Mouse (Mus musculus): Measurements from ENCODE around the gene Aipl1.

Gene Aipl1

DNA sequence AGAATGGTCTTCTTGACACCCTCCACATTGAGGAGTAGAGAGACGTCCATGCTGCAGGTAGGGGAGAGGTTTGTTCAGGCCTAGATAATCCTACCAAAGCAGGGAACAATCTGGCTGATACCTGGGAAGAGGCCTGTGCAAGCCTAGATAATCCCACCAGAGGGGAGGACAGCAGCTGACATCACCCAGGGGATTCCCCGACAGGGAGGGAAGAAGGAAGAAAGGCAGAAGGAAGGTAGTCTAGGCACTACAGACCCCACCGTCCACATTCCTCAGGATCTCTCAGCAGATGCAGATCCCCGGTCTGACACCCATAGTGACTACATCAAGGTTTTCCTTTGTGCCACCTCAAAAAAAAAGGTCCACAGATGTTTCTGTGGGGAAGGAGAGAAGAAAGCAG is at the start of gene Aipl1:
Aipl1 (minus strand) TSS at position 101 of the 400 bp plus-strand sequence.
- DNase-seq (ENCODE audit: low read depth, low spot score), result no peak

DNA sequence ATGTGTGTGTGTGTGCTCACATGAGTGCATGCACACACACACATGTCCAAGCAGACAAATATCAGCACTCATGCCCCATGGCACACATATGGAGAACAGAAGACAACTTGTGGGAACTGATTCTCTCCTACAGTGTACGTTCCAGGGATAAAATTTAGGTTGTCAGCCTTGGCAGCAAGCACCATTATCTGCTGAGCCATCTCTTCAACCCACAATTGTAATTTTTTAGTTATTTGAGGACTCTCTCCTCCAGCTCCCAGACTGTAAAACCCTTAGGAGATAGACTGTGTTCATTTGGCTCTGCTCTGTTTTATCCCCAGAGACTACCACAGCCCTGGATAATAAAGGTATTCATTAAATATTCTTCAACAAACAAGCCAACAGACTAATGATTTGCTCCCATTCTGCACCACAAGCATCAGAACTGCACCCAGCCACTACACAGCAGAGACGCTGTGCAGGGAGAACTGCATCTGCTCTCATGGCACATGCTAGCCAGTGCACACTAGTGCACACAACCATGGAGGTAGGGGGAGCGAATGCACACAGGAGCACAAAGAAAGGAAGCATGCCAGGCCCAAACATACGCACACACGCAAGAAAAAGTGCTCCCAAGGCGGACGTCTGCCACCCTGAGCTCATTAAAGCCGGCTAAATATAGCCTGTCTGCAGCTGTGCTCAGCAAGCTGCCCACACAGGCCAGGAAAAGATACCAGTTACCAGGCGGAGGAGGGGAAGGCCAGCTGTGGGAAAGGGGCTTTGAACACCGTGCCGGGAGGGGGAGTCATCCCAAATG is 49.1 kb upstream of the Aipl1 start:
- DNase-seq (ENCODE audit: low read depth, low spot score), result no peak

DNA sequence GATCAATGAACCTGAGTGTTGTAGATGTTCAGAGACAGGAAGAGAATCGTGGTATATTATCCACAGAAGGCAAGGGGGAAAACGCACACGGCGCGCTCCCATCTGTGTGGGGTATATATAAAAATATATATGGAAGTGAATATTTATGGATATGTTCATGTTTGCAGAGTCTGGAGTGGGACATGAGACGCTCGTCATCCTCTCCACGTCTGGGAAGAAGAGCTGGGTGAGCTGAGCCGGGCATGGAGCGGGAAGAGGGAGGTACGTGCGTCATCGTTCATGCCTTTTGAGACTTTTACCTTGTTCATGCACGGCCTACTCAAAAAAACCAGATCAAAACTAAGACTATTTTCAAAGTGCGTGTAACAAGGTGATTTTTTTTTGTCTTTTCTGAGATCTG is 47.0 kb upstream of the Aipl1 start:
- DNase-seq (ENCODE audit: low read depth, low spot score), result no peak

DNA sequence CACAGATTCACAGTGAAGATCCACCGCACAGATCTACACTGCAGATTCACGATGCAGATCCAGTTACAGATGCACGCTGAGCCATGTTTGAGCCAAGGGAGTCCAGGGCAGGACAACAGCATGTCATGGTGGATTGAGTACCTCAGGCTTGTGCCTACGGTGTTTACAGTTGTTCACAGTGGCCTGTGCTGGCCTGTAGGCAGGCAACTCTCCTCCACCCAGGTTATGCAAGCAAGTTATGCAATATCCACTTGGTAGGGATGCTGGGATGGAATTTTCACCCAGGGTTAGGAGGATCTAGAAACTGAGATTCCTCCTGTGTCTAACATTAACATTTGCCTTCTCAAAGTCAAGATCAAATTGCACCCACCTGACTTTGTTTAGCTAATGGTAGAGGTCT is 45.3 kb upstream of the Aipl1 start:
- no peak for DNase-seq (ENCODE audit: low read depth, low spot score)

DNA sequence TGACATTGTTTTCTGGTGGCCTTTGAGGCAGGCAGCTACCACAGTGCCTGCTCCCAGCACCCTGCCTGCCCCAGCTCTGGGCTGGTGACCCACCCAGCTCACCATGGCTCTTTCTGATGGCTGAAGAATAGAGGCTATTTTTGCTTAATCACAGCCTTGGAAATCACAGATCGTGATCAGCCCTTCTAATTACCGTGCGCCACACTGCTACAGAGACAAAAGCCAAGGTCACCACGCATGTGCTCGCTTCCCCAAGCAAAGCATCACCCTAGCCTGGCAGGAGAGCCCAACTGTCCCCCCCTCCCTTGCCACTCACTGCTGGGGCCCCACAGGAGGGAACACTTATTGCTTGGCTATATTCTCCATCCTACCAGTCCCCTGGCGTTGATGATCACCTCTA is 43.2 kb upstream of the Aipl1 start:
- DNase-seq (ENCODE audit: low read depth, low spot score), result no peak

DNA sequence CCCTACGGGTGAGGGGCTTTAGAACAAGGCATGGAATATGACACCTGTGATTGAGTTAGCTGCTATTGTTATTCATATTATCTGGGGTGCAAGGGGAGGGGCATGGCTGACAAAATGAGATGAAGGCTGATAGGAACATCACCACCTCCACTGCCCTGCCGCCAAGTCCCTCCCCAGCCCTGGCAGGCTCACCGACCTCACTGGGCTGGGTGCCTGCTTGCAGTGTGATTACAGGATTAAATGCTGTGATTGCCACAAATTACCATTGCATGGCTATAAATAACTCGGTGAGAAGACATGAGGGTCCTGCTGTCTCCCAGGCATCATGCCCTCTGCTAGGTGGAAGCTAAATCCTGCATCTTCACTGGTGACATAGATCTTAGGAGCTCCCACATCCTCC is 41.3 kb upstream of the Aipl1 start:
- DNase-seq (ENCODE audit: low read depth, low spot score), result no peak

DNA sequence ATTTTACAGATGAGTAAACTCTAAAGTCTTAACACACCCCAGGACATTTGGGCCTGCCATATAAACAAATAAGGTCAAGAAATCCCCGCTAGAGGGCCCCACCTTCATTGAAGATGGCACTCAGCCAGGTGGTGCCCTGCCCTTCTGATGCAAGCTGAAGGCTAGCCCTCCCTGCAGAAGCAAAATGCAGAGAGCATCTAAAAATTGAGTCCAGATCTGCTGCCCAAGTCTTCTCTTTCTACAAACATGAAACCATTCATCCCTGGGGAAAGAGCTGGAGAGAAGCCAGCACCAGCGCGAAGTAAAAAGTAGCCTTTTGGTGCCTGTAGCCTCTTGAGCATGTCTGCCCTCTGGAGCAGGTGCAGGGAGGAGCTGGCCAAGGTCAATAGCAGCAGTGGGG is 40.7 kb upstream of the Aipl1 start:
- no peak for DNase-seq (ENCODE audit: low read depth, low spot score)

DNA sequence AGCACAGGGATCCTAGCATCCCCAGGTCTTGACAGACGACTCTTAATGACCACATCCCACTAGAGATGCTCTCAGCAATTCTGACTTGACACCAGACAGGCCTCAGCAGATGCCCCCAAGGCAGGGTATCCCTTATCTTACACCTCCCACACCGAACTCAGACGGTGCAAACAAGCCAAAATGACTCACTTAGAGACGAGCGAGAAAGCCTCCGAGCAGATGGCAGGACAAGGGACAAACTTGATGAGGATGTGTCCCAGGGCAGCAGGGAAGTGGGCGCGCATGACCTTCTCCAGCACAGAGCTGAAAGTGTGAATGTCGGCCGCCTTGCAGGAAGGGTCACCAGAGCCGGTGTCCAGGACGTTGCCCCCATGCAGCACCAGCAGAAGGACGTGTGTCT is 36.9 kb upstream of the Aipl1 start:
- no peak for DNase-seq (ENCODE audit: low read depth, low spot score)

DNA sequence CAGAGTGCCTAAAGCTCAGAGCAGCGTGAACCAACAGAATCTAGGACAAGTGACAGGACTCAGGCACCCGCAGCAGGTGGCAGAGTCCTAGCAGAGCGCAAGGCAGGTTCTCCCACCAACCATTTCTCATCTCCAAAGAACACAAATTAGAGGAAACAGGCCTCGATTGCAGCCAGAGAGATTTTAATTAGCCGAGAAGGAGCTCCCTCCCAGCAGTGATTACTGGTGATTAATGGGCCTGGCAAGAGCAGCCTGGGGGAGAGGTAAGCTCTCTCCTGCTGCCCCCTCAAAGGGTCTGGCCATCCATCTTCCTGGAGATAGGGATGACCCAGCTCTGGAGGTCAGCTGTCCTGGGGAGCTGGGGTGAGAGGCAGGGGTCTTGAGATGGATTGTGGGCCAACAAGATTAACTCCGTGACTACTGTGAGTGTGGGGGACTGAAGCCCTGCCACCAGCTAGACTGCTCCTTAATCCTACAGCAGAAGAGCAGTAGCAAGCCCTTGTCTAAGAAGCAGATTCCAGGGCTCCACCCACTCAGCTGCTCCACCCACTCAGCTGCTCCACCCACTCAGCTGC is 35.1 kb upstream of the Aipl1 start:
- no peak for DNase-seq (ENCODE audit: low read depth, low spot score)

DNA sequence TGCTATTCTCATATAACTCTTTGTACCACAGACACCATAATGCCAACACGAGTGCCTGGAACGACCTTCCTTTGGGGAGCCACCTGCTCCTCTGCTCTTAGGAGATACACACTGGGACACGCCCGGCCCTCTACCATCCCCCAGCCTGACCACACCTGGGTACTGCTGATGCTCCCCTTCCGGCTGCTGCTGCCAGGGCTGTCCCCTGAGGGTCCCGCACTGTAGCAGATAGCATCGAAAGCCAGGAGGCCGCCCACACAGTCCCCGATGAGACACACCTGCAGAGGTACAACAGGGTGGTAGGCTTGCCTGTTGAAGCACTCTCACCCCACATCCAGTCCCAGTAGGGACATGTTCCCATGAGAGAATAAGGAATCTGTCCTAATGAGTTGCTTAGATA is 33.4 kb upstream of the Aipl1 start:
- DNase-seq (ENCODE audit: low read depth, low spot score), result no peak

DNA sequence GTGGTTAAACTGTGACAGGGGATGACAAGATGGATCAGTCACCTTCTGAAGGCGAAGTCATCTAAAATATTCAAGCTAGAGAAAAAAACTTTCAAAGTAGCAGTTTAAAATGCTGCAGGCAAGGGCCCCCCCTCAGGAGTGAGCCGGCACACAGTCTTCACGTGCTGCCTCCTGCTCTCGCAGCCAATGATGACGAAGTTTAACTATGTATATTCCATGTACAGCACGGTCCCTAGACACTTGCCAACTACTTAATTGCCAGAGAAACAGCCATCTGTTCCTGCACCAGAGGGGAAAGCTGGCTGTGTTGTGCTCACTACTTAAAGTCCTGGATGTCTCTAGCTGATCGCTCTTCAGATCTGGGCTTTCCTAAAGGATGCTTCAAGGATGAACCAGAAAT is 30.7 kb upstream of the Aipl1 start:
- no peak for DNase-seq (ENCODE audit: low read depth, low spot score)

DNA sequence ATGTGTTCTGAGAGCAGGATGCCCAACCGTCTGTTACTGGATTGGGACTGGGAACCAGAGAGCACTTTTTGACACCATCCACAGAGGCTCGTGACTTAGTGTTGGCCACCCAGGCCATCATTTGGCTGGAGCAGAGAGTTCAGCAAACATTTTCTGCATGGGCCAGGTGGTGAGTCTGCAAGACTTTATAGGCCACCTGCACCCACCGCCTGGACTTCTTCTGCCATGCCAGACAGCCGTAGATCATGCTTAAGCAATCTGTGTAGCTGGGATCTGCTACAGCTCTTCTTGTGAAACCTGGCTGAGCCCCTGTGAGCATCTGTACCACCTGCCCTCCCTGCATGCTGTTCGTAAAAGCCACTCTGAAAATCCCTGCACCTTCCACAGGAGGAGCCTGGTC is 30.0 kb upstream of the Aipl1 start:
- no peak for DNase-seq (ENCODE audit: low read depth, low spot score)

DNA sequence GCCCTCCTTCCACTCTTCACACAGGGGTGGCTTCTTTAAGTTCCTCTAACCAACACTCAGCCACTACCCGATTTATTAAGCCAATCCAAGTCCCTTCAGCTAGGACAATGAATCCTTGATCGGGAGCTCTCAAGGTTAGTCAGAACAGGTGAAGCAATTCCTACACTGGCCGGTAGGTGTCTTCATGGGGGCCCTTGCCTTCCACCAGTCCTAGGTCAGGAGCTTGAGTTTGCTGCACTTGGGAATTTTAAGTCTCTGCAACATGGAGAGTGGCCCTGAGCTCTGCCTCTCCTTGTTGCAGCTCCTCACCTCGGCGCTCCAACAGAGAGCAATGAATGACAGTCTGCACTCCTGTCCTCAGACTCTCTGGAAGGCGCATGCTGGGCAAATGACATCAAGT is 29.0 kb upstream of the Aipl1 start:
- peak; percentile 15 for DNase-seq (ENCODE audit: low read depth, low spot score)

DNA sequence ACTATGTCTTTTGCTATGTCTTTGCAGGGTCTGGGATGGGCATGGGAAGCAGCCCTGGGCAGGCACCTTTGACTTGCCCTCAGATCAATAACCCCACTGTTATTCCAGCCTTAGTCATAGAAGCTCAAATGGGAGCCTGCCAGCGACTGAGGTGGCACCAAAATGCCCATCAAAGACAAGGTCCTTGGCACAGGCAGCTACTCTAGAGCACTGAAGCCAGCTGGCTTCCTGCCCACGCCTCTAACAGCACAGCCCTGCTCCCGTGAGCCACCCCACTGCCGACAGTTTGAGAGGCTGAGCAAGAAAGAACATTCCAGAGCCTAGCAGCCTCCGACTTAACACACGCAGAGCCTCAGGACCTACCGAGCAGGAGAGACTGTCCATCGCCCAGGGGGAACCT is 27.8 kb upstream of the Aipl1 start:
- no peak for DNase-seq (ENCODE audit: low read depth, low spot score)

DNA sequence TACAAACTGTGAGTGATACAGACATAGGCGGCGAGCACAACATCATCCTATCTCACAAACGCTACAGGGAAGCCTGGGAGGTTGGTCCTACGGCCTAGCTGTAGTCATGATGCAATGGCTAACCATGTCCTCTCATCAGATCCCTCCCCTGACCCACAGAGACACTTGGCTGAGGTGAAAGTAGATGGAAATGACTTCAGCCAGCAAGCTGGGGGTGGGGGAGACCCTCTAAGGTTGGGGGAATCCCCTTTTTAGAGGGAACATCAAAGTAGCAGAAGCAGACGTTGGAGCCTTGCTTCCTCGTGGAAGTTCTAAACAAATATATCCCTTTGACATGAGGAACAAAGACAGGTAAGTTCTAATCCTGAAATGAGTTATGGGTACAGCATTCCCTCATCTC is 27.1 kb upstream of the Aipl1 start:
- no peak for DNase-seq (ENCODE audit: low read depth, low spot score)

DNA sequence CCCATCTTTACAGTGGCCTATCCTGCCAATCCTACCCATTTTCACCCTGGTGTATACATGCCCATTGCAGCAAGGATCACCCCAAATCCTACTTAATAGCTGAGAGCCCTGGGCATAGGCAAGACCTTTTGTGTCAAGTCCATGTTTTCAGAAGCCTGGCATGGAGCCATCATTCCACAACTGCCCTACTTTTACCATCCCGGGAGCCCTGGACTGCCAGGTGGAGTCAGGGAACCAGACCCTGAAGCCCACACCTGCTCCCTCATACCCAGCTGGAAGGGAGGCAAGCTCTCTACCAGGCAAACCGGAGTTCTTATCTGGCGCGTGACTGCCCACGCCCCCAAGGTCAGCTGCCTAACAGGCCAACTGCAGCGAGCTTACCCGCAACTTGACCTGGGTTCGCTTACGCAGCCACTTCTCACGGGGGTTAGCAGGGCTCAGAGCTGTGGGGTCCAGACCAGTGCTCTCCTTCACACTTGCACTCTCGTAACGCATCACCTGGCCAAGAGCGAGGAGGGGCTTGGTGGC is 23.8 kb upstream of the Aipl1 start:
- DNase-seq (ENCODE audit: low read depth, low spot score), result no peak

DNA sequence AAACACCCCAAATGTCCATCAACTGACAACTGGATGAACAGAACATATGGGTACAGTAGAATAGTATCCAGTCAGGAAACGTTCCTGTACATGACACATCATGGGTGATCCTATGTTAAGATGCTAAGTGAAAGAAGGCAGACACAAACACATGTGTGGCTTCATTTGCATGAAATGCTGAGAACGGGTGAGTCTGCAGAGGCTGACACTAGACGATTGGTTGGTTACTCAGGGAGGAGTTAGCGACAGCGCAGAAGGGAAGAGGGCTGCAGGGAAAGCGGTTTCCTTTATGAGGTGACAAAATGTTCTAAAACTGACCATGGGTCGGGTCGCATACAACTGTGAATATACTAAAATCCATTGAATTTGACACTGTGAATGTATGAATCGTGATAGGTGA is 23.1 kb upstream of the Aipl1 start:
- DNase-seq (ENCODE audit: low read depth, low spot score), result no peak

DNA sequence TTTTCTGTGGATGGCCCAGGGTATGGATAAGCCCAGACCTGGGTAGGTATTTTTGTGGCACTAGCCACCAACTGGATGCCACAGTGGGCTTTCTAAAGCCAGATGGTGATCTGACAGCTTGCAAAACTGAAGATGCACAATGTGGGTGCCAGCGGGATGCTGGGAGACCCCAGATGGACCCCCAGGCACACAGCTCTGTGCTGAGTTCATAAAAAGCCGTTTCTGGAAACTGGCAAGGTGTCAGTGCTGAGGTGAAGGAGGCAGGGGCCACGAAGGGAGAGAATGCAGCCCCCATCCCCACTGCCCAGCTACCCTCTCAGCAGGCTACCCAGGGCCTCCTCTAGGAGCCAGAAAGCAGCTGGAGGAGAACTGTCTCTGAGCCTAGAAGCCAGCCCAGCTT is 19.9 kb upstream of the Aipl1 start:
- DNase-seq (ENCODE audit: low read depth, low spot score), result no peak

DNA sequence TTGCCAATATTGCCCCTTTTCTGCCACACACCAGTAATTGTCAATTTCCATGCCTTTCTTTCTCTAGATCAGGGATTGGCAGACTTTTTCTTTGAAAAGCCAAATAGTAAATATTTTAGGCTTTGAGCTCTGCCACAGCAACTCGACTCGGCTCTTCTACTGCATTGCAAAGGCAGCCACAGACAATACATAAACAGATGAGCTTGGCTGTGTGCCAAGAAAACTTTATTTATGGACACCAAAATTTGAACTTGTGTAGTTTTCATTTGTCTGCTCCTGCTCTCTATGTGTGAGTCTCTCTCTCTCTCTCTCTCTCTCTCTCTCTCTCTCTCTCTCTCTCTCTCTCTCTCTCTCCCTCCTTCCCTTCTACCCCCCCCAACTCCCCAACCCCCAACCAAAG is 17.9 kb upstream of the Aipl1 start:
- DNase-seq (ENCODE audit: low read depth, low spot score), result no peak

DNA sequence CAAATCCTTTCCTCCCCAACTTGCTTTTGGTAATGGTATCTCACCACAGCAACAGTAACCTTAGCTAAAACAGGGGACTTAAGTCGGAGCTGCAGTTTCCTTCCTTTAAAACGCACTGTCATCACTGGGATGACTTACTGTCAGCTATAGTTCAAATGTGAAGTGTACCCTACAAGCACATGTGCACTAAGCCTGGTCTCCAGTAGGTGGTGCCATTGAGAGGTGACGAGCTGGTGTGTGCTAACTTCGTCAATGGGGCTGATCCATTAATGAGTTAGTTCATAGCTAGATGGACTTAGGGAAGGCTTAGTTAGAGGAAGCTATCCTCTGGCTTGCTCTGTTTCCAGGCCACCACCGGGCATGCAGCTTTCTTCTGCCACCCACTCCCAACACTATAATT is 15.3 kb upstream of the Aipl1 start:
- peak; percentile 47 for DNase-seq (ENCODE audit: low read depth, low spot score)

DNA sequence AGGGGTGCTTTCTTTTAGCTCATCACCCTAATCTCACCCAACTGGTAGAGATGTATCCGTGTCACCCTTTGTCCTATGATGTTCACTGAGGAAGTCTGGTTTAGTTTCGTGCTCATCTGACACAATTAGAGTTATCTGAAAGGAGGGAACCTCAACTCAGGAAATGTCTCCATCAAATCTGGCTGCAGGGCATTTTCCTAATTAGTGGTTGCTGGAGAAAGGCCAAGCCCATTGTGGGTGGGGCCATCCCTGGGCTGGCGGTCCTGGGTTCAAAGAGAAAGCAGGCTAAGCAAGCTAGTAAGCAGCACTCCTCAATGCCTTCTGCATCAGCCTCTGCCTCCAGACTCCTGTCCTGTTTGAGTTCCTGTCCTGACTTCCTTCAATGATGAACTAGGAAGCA is 14.9 kb upstream of the Aipl1 start:
- no peak for DNase-seq (ENCODE audit: low read depth, low spot score)

DNA sequence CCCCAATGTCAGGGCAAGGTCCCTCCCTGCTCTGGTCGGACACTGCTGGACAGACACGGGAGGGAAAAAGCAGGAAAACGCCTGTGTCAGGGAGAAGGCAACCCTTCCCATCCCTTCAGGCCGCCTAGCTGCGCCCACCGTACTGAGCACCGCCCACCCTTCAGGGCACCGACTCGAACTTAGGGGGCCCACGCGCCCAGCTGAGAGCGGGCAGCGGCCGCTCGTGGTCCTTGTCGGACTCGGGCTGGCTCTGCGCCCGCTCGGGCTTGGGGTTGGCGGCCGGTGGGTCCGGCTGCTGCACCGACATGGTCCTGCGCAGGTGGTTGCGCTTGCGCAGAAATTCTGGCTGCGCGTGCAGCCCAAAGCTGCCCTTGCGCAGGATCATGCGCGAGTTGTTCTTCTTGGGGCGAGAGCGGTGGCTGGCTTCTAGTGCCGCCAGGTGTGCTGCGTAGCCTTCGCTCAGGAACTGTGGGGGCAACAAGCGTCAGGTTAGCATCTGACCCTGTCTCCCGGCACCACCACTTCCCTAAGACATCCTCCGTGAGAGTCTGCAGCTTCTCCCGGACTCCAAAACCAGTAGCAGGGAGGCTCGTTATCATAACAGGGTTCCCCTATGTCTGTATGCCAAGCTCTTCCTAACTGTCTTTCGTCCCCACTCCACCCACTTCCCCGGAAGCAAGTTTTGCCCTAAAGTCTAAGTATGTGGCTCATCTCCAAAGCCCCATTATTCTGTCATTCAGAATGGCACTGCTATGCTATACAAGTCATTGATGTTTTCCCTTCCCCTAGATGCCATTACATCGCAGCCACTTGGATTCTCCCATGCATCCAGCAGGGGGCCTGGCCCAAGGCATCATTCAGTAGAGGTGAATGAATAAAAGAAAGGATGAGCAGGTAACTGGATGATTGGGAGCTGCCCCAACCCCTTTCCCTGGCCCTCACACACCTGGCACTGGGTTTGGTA is 13.9 kb upstream of the Aipl1 start:
- no peak for DNase-seq (ENCODE audit: low read depth, low spot score)

All from CD4-positive helper T cell, adult 2 months (primary cell).